Mouse (Mus musculus) layer of hippocampus, adult 11-12 months (tissue): ENCODE data around the gene Nup205.

Experiments used
- DNase-seq: peaks from one replicate; pipeline ENCODE4 v3.0.0; 2022; ENCODE audit warnings: low spot score

Nup205 gene

GRCm38 (mm10) chr6:35251807-35252476 is 74.7 kb downstream of the Nup205 start:
- DNase-seq, result peak; percentile 16

- peak; percentile 89 for DNase-seq
These were observed 75.5 kb downstream of the Nup205 start for GRCm38 (mm10) chr6:35252477-35253346.

- no peak for DNase-seq
These were observed 76.3 kb downstream of the Nup205 start for GRCm38 (mm10) chr6:35253474-35253873.

- no peak for DNase-seq
These were observed 77.1 kb downstream of the Nup205 start for GRCm38 (mm10) chr6:35254136-35254904.

- DNase-seq, result no peak
These were observed 77.8 kb downstream of the Nup205 start for GRCm38 (mm10) chr6:35255017-35255416.

- peak; percentile 35 for DNase-seq
These were observed 79.5 kb downstream of the Nup205 start for GRCm38 (mm10) chr6:35256691-35257090.

- DNase-seq, result no peak
These were observed 80.5 kb downstream of the Nup205 start for GRCm38 (mm10) chr6:35257626-35258190.

- no peak for DNase-seq
These were observed 81.7 kb downstream of the Nup205 start for GRCm38 (mm10) chr6:35258922-35259321.

- DNase-seq, result no peak
These were observed 82.3 kb downstream of the Nup205 start for GRCm38 (mm10) chr6:35259526-35259925.

GRCm38 (mm10) chr6:35260531-35260930 is 83.3 kb downstream of the Nup205 start:
- no peak for DNase-seq

GRCm38 (mm10) chr6:35265580-35266278 is 88.5 kb downstream of the Nup205 start:
- no peak for DNase-seq

GRCm38 (mm10) chr6:35268711-35269110 is 91.5 kb downstream of the Nup205 start:
- no peak for DNase-seq

- DNase-seq, result no peak
These were observed 92.4 kb downstream of the Nup205 start for GRCm38 (mm10) chr6:35269643-35270042.

- DNase-seq, result no peak
These were observed 94.1 kb downstream of the Nup205 start for GRCm38 (mm10) chr6:35271094-35271855.

- no peak for DNase-seq
These were observed 94.9 kb downstream of the Nup205 start for GRCm38 (mm10) chr6:35271868-35272765.

GRCm38 (mm10) chr6:35273391-35274082 is 96.3 kb downstream of the Nup205 start:
- no peak for DNase-seq

GRCm38 (mm10) chr6:35277903-35278587 is 100.8 kb downstream of the Nup205 start:
- no peak for DNase-seq

- no peak for DNase-seq
These were observed 102.1 kb downstream of the Nup205 start for GRCm38 (mm10) chr6:35279306-35279705.
